Mouse (Mus musculus): ENCODE data around the gene Cdhr5. TPM values are rescaled to one million over a fixed set of nuclear protein-coding genes. Genes with fewer than 3 reads are reported as not detected.
A peak's percentile ranks its signal among the peaks of the same experiment; 100 is the strongest.

Cdhr5 gene
- polyA plus RNA-seq, 2 experiments from 2014 or later, result not detected

DNA sequence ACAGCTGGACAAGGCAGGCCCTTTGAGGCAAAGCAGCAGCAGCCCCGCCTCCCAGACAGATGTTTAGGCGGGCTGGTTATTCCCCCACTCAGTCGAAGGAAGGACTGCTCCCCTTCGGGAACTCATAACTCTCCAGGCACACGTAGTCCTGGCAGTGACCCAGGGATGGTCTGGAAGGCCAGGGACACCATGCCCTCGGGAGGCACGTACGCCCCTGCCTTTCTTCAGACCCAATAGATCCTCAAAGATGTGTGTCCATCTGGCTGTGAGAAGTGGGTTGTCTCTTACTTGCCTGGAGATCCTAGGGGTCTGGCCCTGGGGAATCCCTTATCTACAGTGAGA, 54.5 kb downstream of the Cdhr5 start:
- no peak for ATAC-seq

DNA sequence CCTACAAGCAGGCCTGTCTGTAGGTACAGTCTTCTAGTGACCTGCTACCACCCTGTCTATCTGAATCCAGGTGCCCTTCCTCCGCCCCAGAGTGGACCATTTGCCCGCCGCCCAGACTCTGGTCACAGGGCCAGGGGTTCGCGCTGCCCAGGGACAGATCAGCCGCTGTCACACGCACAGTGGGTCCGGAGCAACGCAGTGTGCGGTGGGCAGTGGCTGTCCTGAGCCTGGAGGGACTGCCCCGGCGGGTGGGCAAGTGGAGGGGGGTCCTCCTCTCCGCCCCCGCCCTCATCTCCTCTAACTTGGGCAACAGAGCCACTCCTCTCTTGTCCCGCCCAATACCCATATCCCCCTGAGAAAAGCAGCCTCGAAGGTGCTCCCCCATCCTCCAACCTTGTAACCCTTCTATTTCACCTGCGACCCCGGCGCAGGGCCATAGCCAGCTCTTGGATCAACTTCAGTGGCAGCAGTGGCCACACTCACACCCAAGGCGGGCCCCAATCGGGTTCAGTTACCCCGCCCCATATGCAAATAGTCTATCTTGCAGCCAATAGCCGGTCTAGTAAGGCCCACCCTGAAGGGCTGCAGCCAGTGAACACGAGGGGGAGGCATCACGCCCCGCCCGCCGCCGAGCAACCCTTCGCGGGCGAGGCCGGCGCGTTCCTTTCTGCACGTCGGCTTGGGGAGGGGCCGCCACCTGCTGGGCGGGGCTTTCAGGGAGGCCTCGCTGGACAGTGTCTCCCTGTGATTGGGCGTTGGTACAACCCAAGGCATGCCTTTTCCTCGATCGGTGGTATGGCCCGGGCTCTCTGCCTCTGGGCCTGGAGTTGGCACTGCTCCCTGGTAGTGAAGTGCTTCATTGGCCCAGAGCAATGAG, 55.1 kb downstream of the Cdhr5 start:
- ATAC-seq, result peak; percentile 93

DNA sequence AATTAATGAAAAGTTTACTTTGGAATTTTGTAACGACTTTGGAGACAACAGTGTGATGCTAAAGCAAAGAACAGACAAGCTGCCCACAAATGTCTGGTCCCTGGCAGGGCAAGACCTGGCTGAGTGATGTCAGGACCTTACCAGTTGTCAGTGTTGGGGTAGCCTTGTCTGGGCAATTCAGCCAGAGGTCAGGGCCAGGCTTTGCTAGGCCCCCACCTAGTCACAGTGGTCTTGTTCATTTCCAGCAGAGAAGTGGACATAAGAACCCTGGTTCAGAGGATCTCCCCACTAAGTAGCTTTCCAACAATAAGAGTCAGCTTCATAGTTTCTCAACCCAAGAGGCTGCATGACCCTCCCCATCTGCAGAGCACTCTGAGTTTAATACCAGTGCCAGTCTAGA, 56.2 kb downstream of the Cdhr5 start:
- no peak for ATAC-seq

DNA sequence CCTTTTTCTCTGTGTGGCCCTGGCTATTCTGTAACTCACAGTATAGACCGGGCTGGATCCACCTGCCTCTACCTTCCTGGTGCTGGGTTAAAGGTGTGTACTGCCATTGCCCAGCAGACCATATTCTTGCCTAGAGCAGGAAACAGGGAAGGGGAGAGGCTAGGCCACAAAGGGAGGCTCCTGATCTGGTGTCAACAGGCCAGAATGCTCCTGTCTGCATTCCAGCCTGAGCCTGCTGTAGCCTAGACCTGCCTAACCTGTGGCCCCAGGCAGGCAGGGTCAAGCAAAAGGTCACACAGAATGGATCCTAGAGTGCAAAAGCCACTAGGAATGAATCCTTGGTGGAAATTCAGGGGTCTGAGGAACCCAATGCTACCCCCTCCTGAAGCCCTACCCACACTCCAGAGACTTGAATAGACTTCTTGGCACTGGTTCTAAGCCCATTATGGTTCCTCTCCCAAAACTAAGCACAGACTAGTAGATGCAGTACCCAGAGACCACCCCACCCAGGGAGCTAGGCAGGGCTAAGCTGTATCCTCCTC, 57.0 kb downstream of the Cdhr5 start:
- ATAC-seq, result no peak

Other genes with a start within 250 kb of the Cdhr5 start
- not detected for gene Gm17387, start 247.7 kb downstream of the Cdhr5 start, polyA plus RNA-seq (2017; shearing (Covaris generic))
- gene B4galnt4, start 215.7 kb downstream of the Cdhr5 start, polyA plus RNA-seq (2017; shearing (Covaris generic)), result 1 to 10 TPM; 6.6 to 7.8 TPM
- gene Pkp3, start 198.6 kb downstream of the Cdhr5 start, polyA plus RNA-seq (2017; shearing (Covaris generic)), result 100 to 1,000 TPM; 293 to 427 TPM
- 100 to 1,000 TPM; 202 to 308 TPM for gene Sigirr, start 176.2 kb downstream of the Cdhr5 start, polyA plus RNA-seq (2017; shearing (Covaris generic))
- gene Ano9, start 159.0 kb downstream of the Cdhr5 start, polyA plus RNA-seq (2017; shearing (Covaris generic)), result not detected
- 10 to 100 TPM in 1 of 2 experiments, 1 to 10 TPM in 1; 6.7 to 10.1 TPM for gene Ptdss2, start 154.4 kb downstream of the Cdhr5 start, polyA plus RNA-seq (2017; shearing (Covaris generic))
- gene Rnh1, start 103.9 kb downstream of the Cdhr5 start, polyA plus RNA-seq (2017; shearing (Covaris generic)), result 100 to 1,000 TPM; 121 to 188 TPM
- gene Hras, start 82.8 kb downstream of the Cdhr5 start, polyA plus RNA-seq (2017; shearing (Covaris generic)), result 1 to 10 TPM; 3.8 to 4.3 TPM
- 1 to 10 TPM; 2.2 to 4.5 TPM for gene Lrrc56, start 82.6 kb downstream of the Cdhr5 start, polyA plus RNA-seq (2017; shearing (Covaris generic))
- 1 to 10 TPM; 8.5 to 9.6 TPM for gene Lmntd2, start 62.7 kb downstream of the Cdhr5 start, polyA plus RNA-seq (2017; shearing (Covaris generic))
- 10 to 100 TPM; 14.2 to 15.9 TPM for gene Rassf7, start 60.9 kb downstream of the Cdhr5 start, polyA plus RNA-seq (2017; shearing (Covaris generic))
- gene Phrf1, start 48.0 kb downstream of the Cdhr5 start, polyA plus RNA-seq (2017; shearing (Covaris generic)), result 10 to 100 TPM; 45.3 to 54.8 TPM
- 100 to 1,000 TPM; 119 to 231 TPM for gene Irf7, start 10.3 kb downstream of the Cdhr5 start, polyA plus RNA-seq (2017; shearing (Covaris generic))
- gene Sct, start 2.3 kb upstream of the Cdhr5 start, polyA plus RNA-seq (2017; shearing (Covaris generic)), result not detected
- gene Drd4, start 15.2 kb upstream of the Cdhr5 start, polyA plus RNA-seq (2017; shearing (Covaris generic)), result not detected
- gene Deaf1, start 50.9 kb upstream of the Cdhr5 start, polyA plus RNA-seq (2017; shearing (Covaris generic)), result 10 to 100 TPM; 24.5 to 29.1 TPM
- 10 to 100 TPM; 28.5 to 52.5 TPM for gene Tmem80, start 51.0 kb upstream of the Cdhr5 start, polyA plus RNA-seq (2017; shearing (Covaris generic))
- gene Eps8l2, start 62.1 kb upstream of the Cdhr5 start, polyA plus RNA-seq (2017; shearing (Covaris generic)), result not detected
- gene Taldo1, start 115.4 kb upstream of the Cdhr5 start, polyA plus RNA-seq (2017; shearing (Covaris generic)), result 100 to 1,000 TPM; 309 to 337 TPM
- 100 to 1,000 TPM; 106 to 109 TPM for gene Gatd1, start 137.3 kb upstream of the Cdhr5 start, polyA plus RNA-seq (2017; shearing (Covaris generic))
- gene Cend1, start 152.7 kb upstream of the Cdhr5 start, polyA plus RNA-seq (2017; shearing (Covaris generic)), result not detected
- 10 to 100 TPM; 41.4 to 60.0 TPM for gene Slc25a22, start 161.1 kb upstream of the Cdhr5 start, polyA plus RNA-seq (2017; shearing (Covaris generic))
- gene Pidd1, start 167.2 kb upstream of the Cdhr5 start, polyA plus RNA-seq (2017; shearing (Covaris generic)), result 10 to 100 TPM in 1 of 2 experiments, 1 to 10 TPM in 1; 7.1 to 22.1 TPM
- 1,000 to 10,000 TPM; 2,718 to 3,399 TPM for gene Rplp2, start 170.6 kb upstream of the Cdhr5 start, polyA plus RNA-seq (2017; shearing (Covaris generic))
- 10 to 100 TPM; 66.1 to 92.2 TPM for gene Pnpla2, start 178.4 kb upstream of the Cdhr5 start, polyA plus RNA-seq (2017; shearing (Covaris generic))
- gene Cracr2b, start 184.3 kb upstream of the Cdhr5 start, polyA plus RNA-seq (2017; shearing (Covaris generic)), result not detected
- gene Cd151, start 190.6 kb upstream of the Cdhr5 start, polyA plus RNA-seq (2017; shearing (Covaris generic)), result 10 to 100 TPM in 1 of 2 experiments, 1 to 10 TPM in 1; 7.8 to 12.0 TPM
- gene Polr2l, start 198.3 kb upstream of the Cdhr5 start, polyA plus RNA-seq (2017; shearing (Covaris generic)), result 10 to 100 TPM; 19.4 to 20.8 TPM
- 1 to 10 TPM; 1.3 to 1.5 TPM for gene Tspan4, start 198.5 kb upstream of the Cdhr5 start, polyA plus RNA-seq (2017; shearing (Covaris generic))

Data from CD4-positive, CD25-positive, alpha-beta regulatory T cell, adult 4 months (primary cell).